In genomic region chr3:132628741-132629140, GRCm38 (mm10) we compare ENCODE assay signal across 14 mouse cellular contexts. TPM values are rescaled to one million over a fixed set of nuclear protein-coding genes. Genes with fewer than 3 reads are reported as not detected.
A peak's percentile ranks its signal among the peaks of the same experiment; 100 is the strongest.
DNase-seq lines count a peak whose midpoint lies in the region; ATAC-seq and TF ChIP-seq lines count a peak whose summit lies in the region.
"Had no signal": no experiment of that assay in that cellular context is flagged by ENCODE, and none has a peak within 500 bp of the region (broad histone marks: within the 10 kb centered on the region; RNA-seq: fewer than 3 reads in every experiment).

No protein-coding gene starts in this region.

- no peaks in the 10 kb centered on the region for H3K36me3 ChIP-seq in heart, postnatal 0 days (replicated peaks; ENCODE audit: control insufficient read depth, insufficient read depth, low read length)
- H3K36me3 ChIP-seq in midbrain, postnatal 0 days (ENCODE audit: insufficient read depth, low read length) = no peaks in the 10 kb centered on the region
- H3K36me3 ChIP-seq in midbrain, embryonic 13.5 days = no peaks in the 10 kb centered on the region

- intact Hi-C loops in left cerebral cortex, postnatal 10 days (cut with DNase I) = no loop called here

- DNase-seq in heart, postnatal 0 days (ENCODE audit: low spot score) = no peak
- DNase-seq in heart, adult 9 months (ENCODE audit: low spot score in 2 of 2) = no peak
- DNase-seq in midbrain, postnatal 0 days (ENCODE audit: low spot score) = peak; percentile 37
- DNase-seq in left cerebral cortex, postnatal 10 days (ENCODE audit: extremely low spot score in 1 of 2, low spot score in 2 of 2) = peak; percentile 6 to 27
- DNase-seq in yolk sac, embryonic 10.5 days (ENCODE audit: low spot score) = peak; percentile 18
- no peak for DNase-seq in urinary bladder, adult 2 months (ENCODE audit: low spot score)
- no peak for DNase-seq in kidney, adult 11 months
- DNase-seq: adrenal gland, postnatal 10 days; heart, postnatal 36 days; lung, postnatal 10 days had no signal

- no peak overlapping the region for H3K9ac ChIP-seq in heart, postnatal 0 days (replicated peaks; ENCODE audit: low read depth, low read length)
- H3K9ac ChIP-seq in midbrain, postnatal 0 days (replicated peaks; ENCODE audit: low read length, poor library complexity, severe bottlenecking) = no peak overlapping the region
- no peak overlapping the region for H3K9ac ChIP-seq in midbrain, embryonic 13.5 days (replicated peaks)

- H3K27me3 ChIP-seq in heart, postnatal 0 days (ENCODE audit: control insufficient read depth, insufficient read depth, low read length) = no peaks in the 10 kb centered on the region
- H3K27me3 ChIP-seq in midbrain, postnatal 0 days (ENCODE audit: insufficient read depth, low read length) = no peaks in the 10 kb centered on the region
- no peaks in the 10 kb centered on the region for H3K27me3 ChIP-seq in midbrain, embryonic 13.5 days

- no peak for TF ChIP-seq EP300 in heart, postnatal 0 days (IDR thresholded peaks at IDR 0.05; ENCODE audit: low read depth)

- no peak overlapping the region for H3K4me2 ChIP-seq in heart, postnatal 0 days (ENCODE audit: low read depth, low read length)
- H3K4me2 ChIP-seq in midbrain, postnatal 0 days (ENCODE audit: low read depth, low read length, poor library complexity, severe bottlenecking) = no peak overlapping the region
- no peak overlapping the region for H3K4me2 ChIP-seq in midbrain, embryonic 13.5 days (replicated peaks)

- no peak overlapping the region for H3K27ac ChIP-seq in heart, postnatal 0 days (ENCODE audit: low read depth)
- no peak overlapping the region for H3K27ac ChIP-seq in midbrain, postnatal 0 days (ENCODE audit: low read depth, low read length)
- no peak overlapping the region for H3K27ac ChIP-seq in midbrain, embryonic 13.5 days

- no peak for ATAC-seq in heart, postnatal 0 days (ENCODE audit: insufficient read depth, low read depth)
- ATAC-seq in midbrain, postnatal 0 days (ENCODE audit: low FRiP score) = no peak
- ATAC-seq in midbrain, embryonic 13.5 days = no peak
- ATAC-seq: forebrain, embryonic 16.5 days had no signal

- H3K4me3 ChIP-seq in heart, postnatal 0 days (ENCODE audit: low read depth, low read length) = no peak overlapping the region
- no peak overlapping the region for H3K4me3 ChIP-seq in midbrain, postnatal 0 days (ENCODE audit: low read depth, low read length)
- H3K4me3 ChIP-seq in midbrain, embryonic 13.5 days (replicated peaks) = no peak overlapping the region
- H3K4me3 ChIP-seq: myocyte had no signal

- H3K9me3 ChIP-seq in heart, postnatal 0 days (replicated peaks; ENCODE audit: control insufficient read depth, low read length) = no peaks in the 10 kb centered on the region
- H3K9me3 ChIP-seq in midbrain, postnatal 0 days (ENCODE audit: low read length) = no peaks in the 10 kb centered on the region
- no peaks in the 10 kb centered on the region for H3K9me3 ChIP-seq in midbrain, embryonic 13.5 days

- peak; percentile 25; the same call in 1 of the 2 replicates for TF ChIP-seq CTCF in heart, postnatal 0 days (IDR thresholded peaks at IDR 0.05; ENCODE audit: low read depth)
- peak; percentile 60 for TF ChIP-seq CTCF in midbrain, postnatal 0 days (IDR thresholded peaks at IDR 0.05)

- 32% methylated on average over 8 of the region's 8 CpGs for WGBS in heart, postnatal 0 days
- WGBS in midbrain, postnatal 0 days = 58% methylated on average over 8 of the region's 8 CpGs
- WGBS in midbrain, embryonic 13.5 days = 62% methylated on average over 8 of the region's 8 CpGs

- no peaks in the 10 kb centered on the region for H3K4me1 ChIP-seq in heart, postnatal 0 days (ENCODE audit: control insufficient read depth, insufficient read depth)
- H3K4me1 ChIP-seq in midbrain, postnatal 0 days (ENCODE audit: insufficient read depth, low read length) = no peaks in the 10 kb centered on the region
- H3K4me1 ChIP-seq in midbrain, embryonic 13.5 days (replicated peaks) = no peaks in the 10 kb centered on the region

RNA-seq across cellular contexts. Expression of gene Gimd1, which starts 0.9 kb away (rescaled TPM):
- total RNA-seq in heart, postnatal 0 days (2014; rRNA removed; ENCODE audit: low replicate concordance) = not detected in 2 replicates
- not detected in 2 replicates for polyA plus RNA-seq in heart, postnatal 0 days (2015; fragmentation: Nextera tagmentation; extraction: Ambion mirVana)
- not detected in 2 replicates for total RNA-seq in midbrain, postnatal 0 days (2014; rRNA removed)
- polyA plus RNA-seq in midbrain, postnatal 0 days (2015; fragmentation: Nextera tagmentation; extraction: Ambion mirVana) = not detected in 2 replicates
- not detected in 2 replicates for polyA plus RNA-seq in midbrain, embryonic 13.5 days (2015; fragmentation: Nextera tagmentation; extraction: Ambion mirVana)
- total RNA-seq in left cerebral cortex, postnatal 10 days (2021) = not detected
- not detected in 2 replicates for polyA plus RNA-seq in urinary bladder, adult 2 months (2012; rRNA removed)
- total RNA-seq: heart, postnatal 36 days; layer of hippocampus, postnatal 14 days had no signal
- polyA plus RNA-seq: forebrain, embryonic 16.5 days; myocyte had no signal

RNA-seq across cellular contexts. Expression of gene Tbck, which starts 55.2 kb away (rescaled TPM):
- total RNA-seq in heart, postnatal 0 days (2014; rRNA removed; ENCODE audit: low replicate concordance) = 11.9 and 12.8 TPM in 2 replicates
- polyA plus RNA-seq in heart, postnatal 0 days (2015; fragmentation: Nextera tagmentation; extraction: Ambion mirVana) = 9.9 and 10.0 TPM in 2 replicates
- 43.5 and 45.6 TPM in 2 replicates for total RNA-seq in midbrain, postnatal 0 days (2014; rRNA removed)
- 31.0 and 33.2 TPM in 2 replicates for polyA plus RNA-seq in midbrain, postnatal 0 days (2015; fragmentation: Nextera tagmentation; extraction: Ambion mirVana)
- 36.8 and 38.0 TPM in 2 replicates for polyA plus RNA-seq in midbrain, embryonic 13.5 days (2015; fragmentation: Nextera tagmentation; extraction: Ambion mirVana)
- 10 to 100 TPM; 35.3 to 36.6 TPM for total RNA-seq in left cerebral cortex, postnatal 10 days (2021)
- 3.7 and 5.9 TPM in 2 replicates for polyA plus RNA-seq in urinary bladder, adult 2 months (2012; rRNA removed)

RNA-seq across cellular contexts. Expression of gene Aimp1, which starts 55.4 kb away (rescaled TPM):
- 26.9 and 42.5 TPM in 2 replicates for total RNA-seq in heart, postnatal 0 days (2014; rRNA removed; ENCODE audit: low replicate concordance)
- 53.2 and 55.8 TPM in 2 replicates for polyA plus RNA-seq in heart, postnatal 0 days (2015; fragmentation: Nextera tagmentation; extraction: Ambion mirVana)
- 32.1 and 45.5 TPM in 2 replicates for total RNA-seq in midbrain, postnatal 0 days (2014; rRNA removed)
- 63.2 and 67.2 TPM in 2 replicates for polyA plus RNA-seq in midbrain, postnatal 0 days (2015; fragmentation: Nextera tagmentation; extraction: Ambion mirVana)
- polyA plus RNA-seq in midbrain, embryonic 13.5 days (2015; fragmentation: Nextera tagmentation; extraction: Ambion mirVana) = 61.6 and 68.1 TPM in 2 replicates
- 10 to 100 TPM; 45.0 to 45.6 TPM for total RNA-seq in left cerebral cortex, postnatal 10 days (2021)
- 71.3 and 81.6 TPM in 2 replicates for polyA plus RNA-seq in urinary bladder, adult 2 months (2012; rRNA removed)

Comparison
In these comparisons a context has a peak if more than half of its experiments do, and no peak if none do; other contexts are left out.
1. DNase-seq: peak in midbrain, postnatal 0 days (single experiment), left cerebral cortex, postnatal 10 days (2 of 2) and yolk sac, embryonic 10.5 days (single experiment); none in heart, postnatal 0 days (single experiment), heart, adult 9 months (0 of 2), urinary bladder, adult 2 months (single experiment) and kidney, adult 11 months (single experiment).